Mouse (Mus musculus): ENCODE measurements around the gene Nprl3.
"Not testable (repeated sequence)": the region's sequence is repeated elsewhere in the genome, so short reads cannot be mapped to it uniquely, and the experiment has no call there.

The Nprl3 gene

DNA sequence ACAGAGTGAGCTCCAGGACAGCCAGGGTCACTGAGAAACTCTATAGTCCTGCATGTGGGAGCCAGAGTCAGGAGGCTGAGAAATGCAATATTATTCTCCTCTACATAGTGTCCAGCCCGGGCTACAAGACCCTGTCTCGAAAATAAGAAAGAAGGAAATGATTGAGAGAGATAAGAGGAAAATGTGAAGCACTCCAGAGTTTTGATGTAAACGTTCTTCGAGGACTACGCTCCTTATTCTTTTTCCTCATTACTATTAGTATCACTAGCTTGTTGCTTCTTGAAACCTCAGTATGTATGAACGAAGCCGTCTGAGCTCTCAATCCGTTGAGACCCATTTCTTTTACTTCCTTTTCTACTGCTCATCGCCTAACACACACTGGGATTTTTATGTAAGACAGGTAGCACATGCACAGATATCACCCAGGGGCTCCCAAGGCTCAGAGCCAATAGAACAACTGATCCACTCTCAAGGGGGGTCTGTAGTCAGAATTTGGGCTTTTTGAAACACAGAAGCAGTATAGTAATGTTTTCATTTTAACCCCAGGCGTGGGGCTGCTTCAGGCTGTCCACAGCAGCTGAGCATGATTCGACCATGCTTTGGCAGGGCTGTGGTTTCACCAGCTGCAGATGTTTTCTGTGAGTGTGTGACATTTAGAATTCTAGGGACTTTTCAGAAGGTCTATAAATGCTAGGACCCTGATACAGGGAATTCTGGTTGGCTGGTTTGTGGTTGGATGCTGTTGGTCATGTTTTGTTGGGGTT is 65.4 kb downstream of the Nprl3 start:
- DNase-seq (ENCODE audit: inconsistent age in 2 of 2, low spot score in 1 of 2): peak in 1 of 2 experiments; percentile 0

DNA sequence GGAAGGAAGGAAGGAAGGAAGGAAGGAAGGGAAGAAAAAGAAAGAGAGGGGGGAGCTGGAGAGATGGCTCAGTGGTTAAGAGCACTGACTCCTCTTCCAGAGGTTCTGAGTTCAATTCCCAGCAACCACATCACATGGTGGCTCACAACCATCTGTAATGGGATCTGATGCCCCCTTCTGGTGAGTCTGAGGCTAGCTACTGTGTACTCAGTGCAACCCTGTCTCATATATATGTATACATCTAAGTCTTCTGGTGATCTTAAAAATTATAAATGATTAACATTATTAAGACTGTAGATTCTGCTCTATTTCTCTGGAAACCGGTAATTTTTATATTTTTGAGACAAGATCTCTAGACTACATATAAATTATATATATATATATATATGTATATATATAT is 66.5 kb downstream of the Nprl3 start:
- not testable (repeated sequence) for DNase-seq (ENCODE audit: inconsistent age in 2 of 2, low spot score in 1 of 2)

DNA sequence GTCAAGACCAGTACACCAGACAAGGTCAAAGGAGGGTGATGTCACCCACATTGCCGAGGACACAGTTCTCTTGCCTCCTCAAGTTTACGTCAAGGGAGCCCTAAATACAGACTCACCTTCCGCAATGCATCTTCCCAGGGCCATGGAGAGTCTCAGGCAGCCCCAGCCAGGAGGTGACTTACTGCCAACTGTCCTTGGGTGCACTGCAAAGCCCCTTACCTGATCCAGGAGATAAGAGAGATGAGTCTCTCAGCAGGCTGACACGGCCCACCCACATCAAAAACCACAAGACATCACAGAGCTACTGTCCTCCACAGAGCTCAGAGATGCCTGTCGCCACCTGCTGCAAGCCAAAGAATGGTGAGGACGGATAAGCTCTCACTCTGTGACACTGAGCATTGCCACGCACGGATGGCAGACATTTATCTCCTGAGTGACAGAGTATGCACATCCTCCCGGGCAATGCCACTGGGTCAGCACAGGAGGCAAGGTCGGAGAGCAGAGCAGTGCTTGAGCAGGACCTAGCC is 67.4 kb downstream of the Nprl3 start, which contains the start of gene Il9r:
Il9r (minus strand) TSS at position 205 of the 527 bp plus-strand sequence.
- peak; percentile 72 to 85 for DNase-seq (ENCODE audit: inconsistent age in 2 of 2, low spot score in 1 of 2)

DNA sequence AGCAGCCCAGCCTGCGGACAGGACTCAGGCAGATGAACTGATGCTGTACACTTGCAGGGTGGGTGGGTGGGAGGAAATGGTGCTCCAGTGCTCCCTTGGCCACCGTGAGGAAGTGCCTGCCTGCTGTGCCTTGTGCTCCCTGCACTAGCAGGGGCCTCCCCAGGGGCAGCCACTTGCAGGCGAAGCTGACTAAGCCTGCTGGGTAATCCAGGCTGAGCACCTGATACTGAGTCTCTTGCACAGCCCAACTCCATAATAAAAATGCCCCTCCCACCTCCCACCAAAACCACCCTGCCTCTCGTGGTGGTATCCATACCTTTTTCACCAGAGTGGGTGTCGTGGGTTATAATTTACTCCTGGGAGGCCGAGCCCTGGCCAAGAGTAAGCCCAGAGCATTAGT is 68.3 kb downstream of the Nprl3 start:
- no peak for DNase-seq (ENCODE audit: inconsistent age in 2 of 2, low spot score in 1 of 2)

DNA sequence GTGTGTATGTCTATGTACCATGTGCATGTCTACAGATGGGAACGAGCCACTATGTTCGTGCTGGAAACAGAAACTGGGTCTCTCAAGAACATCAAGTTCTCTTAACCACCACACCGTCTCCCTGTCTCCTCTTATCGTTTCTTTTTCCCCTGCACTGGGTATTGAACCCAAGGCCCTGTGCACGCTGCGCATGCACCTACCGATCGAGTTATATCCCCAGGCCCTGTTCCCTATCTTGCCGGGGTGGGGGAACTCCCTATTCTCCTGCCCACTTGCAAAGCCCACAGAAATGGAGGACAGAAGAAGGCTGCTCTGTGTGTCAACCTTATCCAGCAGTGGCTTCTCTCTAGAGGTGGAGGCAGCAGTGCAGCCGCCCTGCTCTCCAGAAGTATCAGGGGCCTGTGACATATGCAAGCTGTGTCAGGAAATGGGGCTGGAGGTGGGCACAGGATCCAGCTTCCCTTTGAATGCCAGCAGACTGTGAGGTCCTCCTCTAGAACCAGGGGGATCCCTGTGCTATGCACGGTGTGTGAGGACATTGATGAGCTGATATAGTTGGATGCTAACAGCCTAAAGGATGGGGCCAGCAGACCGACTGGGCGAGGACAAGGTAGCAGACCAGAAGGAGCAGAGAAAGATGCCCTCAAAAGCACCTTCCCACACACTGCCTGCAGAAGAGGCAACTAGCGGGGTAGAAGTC is 69.1 kb downstream of the Nprl3 start:
- DNase-seq (ENCODE audit: inconsistent age in 2 of 2, low spot score in 1 of 2): no peak

DNA sequence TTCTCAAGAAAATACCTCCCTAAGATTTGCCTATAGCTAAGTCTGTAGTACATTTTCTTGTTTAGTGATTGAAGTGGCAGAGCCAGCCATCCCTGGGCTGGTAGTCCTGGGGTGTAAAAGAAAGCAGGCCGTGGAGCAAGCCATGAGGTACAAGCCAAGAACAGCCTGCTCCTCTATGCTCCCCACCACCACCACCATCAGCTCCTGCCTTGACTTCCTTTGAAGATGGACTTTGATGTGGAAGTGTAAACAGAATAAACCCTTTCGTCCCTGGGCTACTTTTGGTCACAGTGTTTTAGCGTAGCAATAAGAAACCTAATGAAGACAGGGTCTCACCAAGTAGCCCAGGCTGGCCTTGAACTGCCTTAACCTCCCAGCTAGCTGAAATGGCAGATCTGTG is 69.7 kb downstream of the Nprl3 start:
- no peak for DNase-seq (ENCODE audit: inconsistent age in 2 of 2, low spot score in 1 of 2)

DNA sequence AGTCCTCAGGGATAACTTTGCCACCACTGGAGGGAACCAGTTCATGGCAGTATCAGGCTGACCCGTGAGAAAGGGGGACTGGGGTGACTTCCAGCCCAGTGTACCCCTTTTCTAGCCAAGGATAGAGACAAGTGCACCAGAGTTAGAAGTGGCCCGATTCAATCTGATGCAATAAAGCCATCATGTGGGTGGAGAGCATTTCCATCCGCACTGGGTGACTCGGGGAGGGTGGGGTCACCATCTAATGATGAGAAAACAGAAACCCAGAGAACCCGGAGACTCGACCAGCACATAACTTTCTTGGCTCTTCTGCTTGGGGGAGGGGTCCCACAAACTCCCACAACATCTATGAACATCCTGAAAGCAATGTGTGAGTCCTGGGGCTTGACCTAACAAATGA is 70.8 kb downstream of the Nprl3 start:
- no peak for DNase-seq (ENCODE audit: inconsistent age in 2 of 2, low spot score in 1 of 2)

DNA sequence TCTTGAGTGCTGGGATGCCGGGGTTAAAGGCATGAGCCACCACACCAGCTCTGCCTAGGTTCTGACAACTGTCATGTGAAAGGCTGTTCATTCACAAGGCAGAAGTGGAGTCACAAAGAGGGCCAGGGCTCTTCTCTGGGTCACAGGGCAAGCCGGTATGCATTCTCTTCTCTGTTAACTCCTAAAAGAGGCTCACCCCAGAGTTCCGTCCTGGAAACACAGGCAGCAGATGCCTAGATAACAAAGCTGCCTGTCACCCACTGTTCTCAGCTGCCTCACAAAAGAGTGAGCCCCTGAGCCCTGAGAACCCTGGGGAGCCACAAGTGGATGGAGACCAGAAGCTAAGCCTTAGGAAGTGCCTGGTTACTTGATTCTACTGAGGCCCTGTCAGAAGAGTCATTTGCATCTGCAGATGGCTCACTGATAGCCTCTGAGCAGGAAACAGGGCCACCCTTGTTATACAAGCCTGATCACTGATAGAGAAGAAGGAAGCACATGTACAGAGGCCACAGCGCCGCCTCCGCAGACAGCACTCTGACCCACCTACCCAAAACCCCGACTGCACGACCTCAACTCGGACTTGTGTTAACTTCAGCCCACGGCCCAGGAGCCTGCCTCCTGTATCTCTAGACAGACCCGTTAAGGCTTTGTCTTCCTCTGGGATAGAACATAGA is 71.5 kb downstream of the Nprl3 start:
- DNase-seq (ENCODE audit: inconsistent age in 2 of 2, low spot score in 1 of 2): no peak

DNA sequence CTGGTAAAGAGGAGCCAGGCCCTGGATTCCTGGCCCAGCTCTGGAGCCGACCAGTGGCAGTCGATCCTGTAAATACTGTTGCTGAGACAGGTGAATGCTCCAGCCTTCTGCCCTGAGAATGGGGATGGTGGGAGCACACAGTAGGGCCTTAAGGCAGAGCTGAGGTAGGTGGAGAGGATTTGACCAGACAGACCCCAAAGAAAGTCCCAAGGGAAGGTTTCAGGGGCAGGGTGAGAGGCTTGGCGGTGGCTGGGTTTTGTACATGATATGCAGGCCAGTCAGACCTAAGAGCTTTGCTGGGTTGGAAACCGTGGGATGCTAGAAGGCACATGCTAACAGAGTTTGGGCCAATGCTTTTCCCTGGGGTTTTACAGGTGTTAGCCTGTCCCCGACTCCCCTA is 72.9 kb downstream of the Nprl3 start:
- DNase-seq (ENCODE audit: inconsistent age in 2 of 2, low spot score in 1 of 2): no peak

DNA sequence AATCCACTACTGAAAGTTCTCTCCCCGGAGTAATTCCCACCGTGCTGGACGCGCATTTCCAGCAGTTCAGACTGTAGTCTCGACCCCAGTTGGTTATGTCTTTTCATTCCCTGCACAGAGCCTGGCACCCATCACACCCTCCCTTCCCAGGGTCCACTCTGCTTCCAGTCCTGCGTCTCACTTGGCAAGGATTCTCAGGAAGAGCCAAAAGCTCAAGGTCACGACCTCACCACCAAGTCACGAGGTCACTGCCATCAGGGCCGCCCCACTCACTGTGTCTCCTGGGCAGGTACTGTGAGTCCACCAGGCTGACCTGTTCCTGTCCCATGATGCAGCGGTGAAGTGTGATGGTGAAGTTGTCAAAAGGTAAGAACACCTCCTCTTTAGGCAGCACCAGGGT is 73.4 kb downstream of the Nprl3 start:
- no peak for DNase-seq (ENCODE audit: inconsistent age in 2 of 2, low spot score in 1 of 2)

DNA sequence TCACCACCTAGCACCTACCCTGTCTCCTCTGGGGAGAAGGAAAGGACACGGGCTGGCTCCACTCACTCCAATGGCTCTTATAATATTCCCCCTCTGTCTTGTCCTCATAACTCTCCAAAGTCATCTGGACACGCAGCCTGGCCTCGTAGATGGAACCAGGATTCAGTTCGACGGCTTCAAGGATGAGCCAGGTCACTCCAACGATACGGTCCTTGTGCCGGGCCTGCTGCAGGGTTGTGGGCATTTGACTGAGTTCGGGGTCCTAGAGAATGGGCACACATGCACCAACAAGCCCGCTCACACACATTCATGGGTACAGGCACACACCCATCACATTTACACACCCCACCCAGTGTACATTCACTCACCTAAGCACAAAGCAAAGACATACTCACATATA is 74.4 kb downstream of the Nprl3 start:
- no peak for DNase-seq (ENCODE audit: inconsistent age in 2 of 2, low spot score in 1 of 2)

DNA sequence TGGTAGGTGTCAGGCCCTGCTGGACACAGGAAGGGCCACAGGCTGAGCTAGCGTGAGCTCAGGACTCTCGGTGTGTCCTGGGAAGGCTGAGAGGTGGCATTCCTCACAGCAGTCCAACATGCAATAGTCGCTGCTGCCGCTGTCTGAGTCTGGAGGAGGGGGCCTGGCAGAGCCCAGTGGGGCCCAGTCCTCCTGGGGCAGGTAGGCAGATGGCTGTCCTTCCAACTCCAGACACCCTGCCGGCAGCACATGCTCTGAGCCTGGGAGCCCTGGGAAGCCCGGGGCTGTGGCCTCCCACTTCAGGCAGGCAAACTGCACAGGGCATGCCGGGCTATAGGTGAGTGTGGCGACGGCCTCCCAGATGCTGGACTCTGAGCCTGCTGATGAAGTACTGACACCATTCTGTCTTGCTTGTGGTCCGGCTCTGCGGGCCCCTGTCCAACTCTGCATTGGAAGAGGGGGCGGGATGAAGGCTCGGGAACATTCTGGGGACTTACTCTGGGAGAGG is 76.8 kb downstream of the Nprl3 start:
- no peak for DNase-seq (ENCODE audit: inconsistent age in 2 of 2, low spot score in 1 of 2)

DNA sequence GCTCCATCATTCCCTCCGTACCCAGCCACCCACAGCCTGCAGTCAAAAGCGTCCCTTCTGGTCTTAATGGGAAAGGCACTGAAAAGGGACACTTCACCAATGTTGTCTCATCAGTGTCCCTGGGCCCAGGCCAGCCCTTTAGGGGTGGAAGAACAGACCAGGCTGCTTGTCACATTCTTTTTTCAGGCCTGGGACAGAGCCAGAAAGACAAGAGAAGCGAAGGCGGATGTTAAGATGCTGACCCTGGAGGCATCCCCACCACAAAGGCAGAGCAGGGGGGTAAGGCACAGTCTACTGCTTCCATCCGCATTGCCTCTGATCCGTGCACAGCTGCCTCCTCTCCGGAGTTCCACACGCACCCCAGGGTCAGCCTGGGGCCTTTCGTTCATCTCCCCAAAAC is 77.4 kb downstream of the Nprl3 start:
- no peak for DNase-seq (ENCODE audit: inconsistent age in 2 of 2, low spot score in 1 of 2)

DNA sequence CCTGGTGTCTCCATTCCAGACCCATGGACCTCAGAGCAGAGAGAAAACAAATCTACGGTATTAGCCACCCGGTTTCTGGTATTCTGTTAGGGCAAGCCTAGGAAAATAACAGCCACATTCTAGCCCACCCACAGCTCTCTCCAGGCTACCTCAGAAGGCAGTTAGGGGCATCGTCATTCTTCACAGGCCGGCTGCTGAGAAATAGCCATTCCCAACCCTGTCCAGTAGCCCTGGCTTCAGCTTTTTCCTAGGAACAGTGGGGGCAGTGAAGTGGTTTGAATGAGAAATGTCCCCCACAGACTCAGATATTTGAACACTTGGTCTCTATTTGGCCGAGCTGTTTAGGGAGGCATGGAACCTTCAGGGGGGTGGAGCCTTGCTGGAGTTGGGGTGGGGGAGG is 78.1 kb downstream of the Nprl3 start:
- DNase-seq (ENCODE audit: inconsistent age in 2 of 2, low spot score in 1 of 2): no peak

DNA sequence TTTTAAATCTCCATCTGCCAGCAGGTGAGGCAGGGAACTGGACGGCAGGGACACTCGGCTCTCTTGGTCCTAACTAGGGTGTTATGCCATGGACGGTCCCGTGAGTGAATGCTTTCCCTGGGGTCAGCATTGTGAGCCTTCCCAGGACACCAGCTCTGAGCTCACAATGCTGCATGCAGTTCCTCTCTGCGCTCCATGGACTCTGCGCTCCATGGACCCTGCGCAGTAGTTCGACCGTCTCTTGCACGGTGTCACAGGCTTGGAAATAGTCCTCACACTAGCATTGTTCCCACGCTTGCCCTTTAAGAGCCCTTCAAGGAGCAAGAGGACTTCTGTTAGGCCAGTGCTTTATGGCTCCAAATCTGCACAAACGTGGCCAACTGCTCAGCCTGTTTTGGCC is 78.6 kb downstream of the Nprl3 start:
- DNase-seq (ENCODE audit: inconsistent age in 2 of 2, low spot score in 1 of 2): no peak

DNA sequence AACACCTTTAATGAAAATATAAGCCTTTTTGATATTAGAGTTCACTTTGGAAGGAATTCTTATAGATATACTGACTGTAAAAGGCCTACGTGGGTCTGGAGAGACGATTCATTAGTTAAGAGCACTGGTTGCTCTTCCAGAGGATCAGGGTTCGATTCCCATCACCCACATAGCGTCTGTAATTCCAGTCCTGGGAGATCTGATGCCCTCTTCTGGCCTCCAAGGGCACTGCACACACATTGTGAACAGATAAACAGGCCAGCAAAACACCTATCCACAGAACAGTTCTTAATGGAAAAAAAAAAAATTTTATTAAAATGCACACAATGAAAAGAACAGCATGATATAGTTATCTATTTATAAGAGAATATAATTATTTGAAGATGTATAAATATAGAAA is 80.3 kb downstream of the Nprl3 start:
- no peak for DNase-seq (ENCODE audit: inconsistent age in 2 of 2, low spot score in 1 of 2)

DNA sequence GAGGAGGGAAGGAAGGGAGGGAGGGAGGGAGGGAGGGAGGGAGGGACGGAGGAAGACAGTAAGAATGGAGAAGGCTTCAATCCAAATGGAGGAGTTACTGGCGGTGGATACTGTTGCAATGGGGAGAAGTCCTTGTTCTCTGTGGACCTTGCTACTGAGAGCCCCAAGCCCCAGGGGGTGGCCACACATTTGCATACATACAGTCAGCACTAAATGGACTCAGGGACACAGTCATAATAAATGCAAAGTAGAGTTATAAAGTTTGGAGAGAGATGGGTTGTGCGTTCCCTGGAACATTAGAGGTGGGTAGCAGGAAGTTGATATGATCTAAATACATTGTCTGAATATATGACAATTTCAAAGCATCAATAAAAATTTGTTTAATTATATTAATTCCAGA is 81.5 kb downstream of the Nprl3 start:
- no peak for DNase-seq (ENCODE audit: inconsistent age in 2 of 2, low spot score in 1 of 2)

DNA sequence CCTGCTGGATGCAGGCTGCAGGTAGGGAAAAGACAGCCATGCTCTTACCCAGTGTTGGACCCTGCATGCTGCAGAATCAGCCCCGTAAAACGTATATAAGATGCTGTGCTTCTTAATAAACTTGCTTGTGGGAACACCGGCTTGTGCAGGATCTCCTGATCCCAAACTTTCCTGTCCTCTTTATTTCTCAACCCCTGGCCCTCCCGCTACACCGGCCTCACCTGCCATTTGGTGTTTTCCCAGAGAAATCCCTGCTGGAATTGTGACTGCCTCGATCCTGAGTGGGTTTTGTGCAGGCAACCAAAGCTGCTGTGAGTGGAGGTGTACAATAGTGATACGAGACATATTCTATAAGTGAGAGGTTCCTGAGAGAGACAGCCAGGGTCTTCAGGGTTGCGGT is 83.0 kb downstream of the Nprl3 start:
- no peak for DNase-seq (ENCODE audit: inconsistent age in 2 of 2, low spot score in 1 of 2)

DNA sequence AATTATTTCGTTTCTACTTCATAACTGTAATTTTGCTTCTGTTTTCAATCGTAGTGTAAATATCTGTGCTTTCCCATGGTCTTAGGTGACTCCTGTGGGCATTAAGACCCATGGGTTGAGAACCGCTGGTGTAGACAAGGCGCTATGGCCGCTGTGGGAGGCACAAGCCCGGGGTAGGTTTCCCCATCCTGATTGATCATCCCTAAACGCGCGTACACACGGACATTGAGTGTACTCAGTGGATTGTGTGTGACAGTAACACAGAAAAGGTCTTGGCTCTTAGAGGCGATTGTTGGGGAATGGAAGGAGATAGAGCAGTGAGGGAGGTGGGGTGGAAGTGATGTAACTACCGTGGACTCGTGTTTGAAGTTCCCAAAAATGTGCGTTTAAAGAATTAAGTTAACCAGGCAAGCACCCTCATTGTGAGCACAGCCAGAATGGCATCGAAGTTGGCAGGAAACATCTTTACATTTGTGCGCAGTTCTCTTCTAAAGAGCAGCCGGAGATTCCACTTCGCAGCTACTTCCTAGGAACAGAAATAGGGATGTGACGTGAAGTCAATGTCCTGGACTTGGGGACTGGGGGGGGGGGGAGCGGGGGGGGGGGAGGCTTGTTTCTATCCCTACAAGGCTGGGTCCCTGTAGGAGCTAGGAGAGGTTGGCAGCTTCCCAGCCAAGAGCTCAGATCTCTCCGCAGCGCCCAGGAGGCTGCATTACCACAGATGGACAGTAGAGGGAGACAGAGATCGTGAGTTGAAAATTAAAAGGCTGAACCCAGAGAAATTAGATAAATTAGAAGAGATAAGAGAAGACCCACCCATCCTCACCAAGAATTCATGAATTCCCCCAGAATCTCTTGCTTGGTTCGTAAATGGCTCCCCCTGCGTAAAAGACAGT is 85.3 kb downstream of the Nprl3 start:
- peak; percentile 71 to 95 for DNase-seq (ENCODE audit: inconsistent age in 2 of 2, low spot score in 1 of 2)

DNA sequence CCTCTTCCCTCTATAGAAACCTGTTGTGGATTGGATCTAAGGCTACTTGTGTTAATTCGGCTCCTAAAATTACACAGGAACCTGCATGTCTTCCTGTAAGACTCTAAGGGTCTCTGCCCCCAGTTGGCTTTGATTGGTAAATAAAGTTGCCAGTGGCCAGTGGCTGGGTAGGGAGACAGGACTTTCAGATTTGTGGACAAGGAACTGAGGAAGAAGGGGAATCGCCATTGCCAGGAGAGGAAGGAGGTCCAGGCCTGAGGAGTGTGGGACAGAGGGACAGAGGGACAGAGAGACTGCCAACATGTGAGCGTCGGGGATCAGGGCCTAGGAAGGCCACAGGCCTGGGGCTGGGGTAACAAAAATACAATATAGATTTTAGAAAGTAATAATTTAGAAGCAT is 86.3 kb downstream of the Nprl3 start:
- no peak for DNase-seq (ENCODE audit: inconsistent age in 2 of 2, low spot score in 1 of 2)

DNA sequence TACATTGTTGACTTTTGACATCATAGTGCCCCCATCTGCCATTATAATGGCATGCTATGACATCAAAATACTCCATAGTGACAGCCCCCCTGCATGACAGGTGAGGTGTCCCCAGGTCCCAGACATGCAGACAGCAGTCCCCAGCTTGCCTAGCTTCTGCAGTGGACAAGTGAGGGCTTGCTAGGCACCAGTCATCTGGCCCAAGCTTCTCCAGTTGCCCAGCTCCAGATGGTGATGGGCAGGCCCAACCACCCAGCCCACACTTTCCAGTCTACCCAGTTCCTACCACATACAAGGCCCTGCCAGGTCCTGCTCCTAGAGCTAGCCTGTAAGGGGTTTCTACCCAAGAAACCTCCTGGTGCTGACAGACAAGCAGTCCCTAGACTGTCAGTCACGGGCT is 89.0 kb downstream of the Nprl3 start:
- no peak for DNase-seq (ENCODE audit: inconsistent age in 2 of 2, low spot score in 1 of 2)
